Mouse (Mus musculus) limb, embryonic 15.5 days (tissue): Measurements from ENCODE around the gene Senp7. TPM values are rescaled to one million over a fixed set of nuclear protein-coding genes. Genes with fewer than 3 reads are reported as not detected.
"Not testable (repeated sequence)": the region's sequence is repeated elsewhere in the genome, so short reads cannot be mapped to it uniquely, and the experiment has no call there.

Experiments
- ATAC-seq: fragments of 200-750 bp; cut with Nextera tagmentation; 2 replicates; pipeline ENCODE4 v1.8.0; 2017; ENCODE audit warnings: low read depth, moderate TSS enrichment; ENCODE audit not compliant: insufficient number of reproducible peaks, low FRiP score, low TSS enrichment
- H3K27ac ChIP-seq: fragments of 300-500 bp; sonication (generic); 2 replicates; pipeline ENCODE4 v1.5.1; 2015; ENCODE audit warnings: moderate library complexity, mild to moderate bottlenecking, inconsistent platforms
- H3K27me3 ChIP-seq: fragments of 300-500 bp; sonication (generic); 2 replicates; pipeline ENCODE4 v1.6.1; 2015; ENCODE audit warnings: inconsistent platforms
- H3K36me3 ChIP-seq: fragments of 300-500 bp; sonication (generic); 2 replicates; pipeline ENCODE4 v1.6.1; 2015; ENCODE audit warnings: inconsistent platforms
- H3K4me1 ChIP-seq: fragments of 300-500 bp; sonication (generic); 2 replicates; pipeline ENCODE4 v1.6.1; 2015; ENCODE audit warnings: inconsistent platforms
- H3K4me2 ChIP-seq: fragments of 300-500 bp; sonication (generic); 2 replicates; pipeline ENCODE4 v1.6.1; 2015; ENCODE audit warnings: mild to moderate bottlenecking, inconsistent platforms
- H3K4me3 ChIP-seq: fragments of 300-500 bp; sonication (generic); 2 replicates; pipeline ENCODE4 v1.5.1; 2015; ENCODE audit warnings: mild to moderate bottlenecking, inconsistent platforms
- H3K9ac ChIP-seq: fragments of 300-500 bp; sonication (generic); 2 replicates; pipeline ENCODE4 v1.6.1; 2015; ENCODE audit warnings: inconsistent platforms
- H3K9me3 ChIP-seq: fragments of 300-500 bp; sonication (generic); 2 replicates; pipeline ENCODE4 v1.6.1; 2016; ENCODE audit warnings: inconsistent platforms
- WGBS: fragments of 180-500 bp; shearing (Covaris S2); methylation state at CpG from one replicate; pipeline ENCODE4 v1.1.7; 2015; 5-methylcytosine and 5-hydroxymethylcytosine counted together
- polyA plus RNA-seq: library from polyadenylated mRNA; unstranded; fragments of >200 nt; fragmentation: Nextera tagmentation; extraction: Ambion mirVana; gene quantifications from 2 replicates; pipeline ENCODE4 v1.2.1, GENCODE M21; 2015

The Senp7 gene
- polyA plus RNA-seq: 36.1 and 36.9 TPM in 2 replicates

DNA sequence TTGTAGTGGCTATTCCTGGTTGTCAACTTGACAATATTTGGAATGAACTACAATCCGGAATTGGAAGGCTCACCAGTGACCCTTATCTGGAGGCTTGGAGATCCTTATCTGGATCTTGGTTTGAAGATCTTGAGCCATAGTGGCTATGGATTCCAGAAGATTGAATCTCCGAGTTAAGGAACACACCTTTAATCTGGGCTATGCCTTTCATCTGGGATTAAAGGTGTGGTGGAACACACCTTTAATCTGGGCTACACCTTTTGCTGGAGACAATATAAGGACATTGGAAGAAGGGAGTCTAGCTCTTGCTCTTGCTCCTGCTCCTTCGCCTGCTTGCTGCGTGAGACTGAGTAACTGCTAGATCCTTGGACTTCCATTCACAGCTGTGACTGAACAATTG, at the start of gene Senp7:
Gene Senp7 (plus strand): TSS at position 301 of the 400 bp plus-strand sequence.
- H3K27me3 ChIP-seq, H3K27ac ChIP-seq, H3K4me2 ChIP-seq, ATAC-seq, H3K9me3 ChIP-seq, H3K36me3 ChIP-seq, H3K4me1 ChIP-seq, H3K9ac ChIP-seq, H3K4me3 ChIP-seq: not testable (repeated sequence)
- WGBS: no CpG with 5 or more reads among the region's 4 CpGs

DNA sequence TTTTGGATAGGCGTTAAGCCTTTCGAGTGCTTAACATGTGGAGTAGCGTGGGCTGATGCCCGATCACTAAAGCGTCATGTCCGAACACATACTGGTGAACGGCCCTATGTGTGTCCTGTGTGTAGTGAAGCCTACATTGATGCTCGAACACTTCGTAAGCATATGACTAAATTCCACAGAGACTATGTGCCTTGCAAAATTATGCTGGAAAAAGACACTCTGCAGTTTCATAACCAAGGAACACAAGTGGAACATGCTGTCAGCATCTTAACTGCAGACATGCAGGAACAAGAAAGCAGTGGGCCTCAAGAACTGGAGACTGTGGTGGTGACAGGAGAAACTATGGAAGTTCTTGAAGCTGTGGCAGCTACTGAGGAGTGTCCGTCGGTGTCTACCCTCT, 41.3 kb upstream of the Senp7 start:
- H3K4me2 ChIP-seq: no peak overlapping the region
- no peak overlapping the region for H3K9ac ChIP-seq
- H3K27ac ChIP-seq: no peak overlapping the region
- no peaks in the 10 kb centered on the region for H3K27me3 ChIP-seq
- H3K4me1 ChIP-seq: no peaks in the 10 kb centered on the region
- ATAC-seq: no peak
- peaks cover 49% of the 10 kb centered on the region for H3K36me3 ChIP-seq
- H3K9me3 ChIP-seq: no peaks in the 10 kb centered on the region
- WGBS: 91% methylated on average over 11 of the region's 11 CpGs
- H3K4me3 ChIP-seq: no peak overlapping the region

DNA sequence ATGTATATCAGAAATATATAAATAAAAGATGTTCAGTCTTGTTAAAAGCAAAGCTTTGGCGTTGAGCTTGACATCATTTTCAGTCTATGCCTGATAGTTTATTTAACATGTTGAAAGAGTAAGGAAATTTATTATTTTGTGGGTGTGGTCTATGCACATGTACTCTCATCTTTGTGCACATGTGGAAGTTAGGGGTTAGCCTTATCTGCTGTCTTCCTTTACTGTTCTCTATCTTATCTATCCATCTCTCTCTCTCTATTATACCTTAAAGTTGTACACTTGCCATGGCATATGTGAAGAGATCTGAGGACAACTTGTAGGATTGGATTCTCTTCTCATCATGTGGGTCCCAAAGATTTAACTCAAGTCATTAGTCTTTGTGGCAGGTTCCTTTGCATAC, 39.3 kb upstream of the Senp7 start:
- Histone ChIP-seq H3K27ac (no peak overlapping the region), H3K27me3 (no peaks in the 10 kb centered on the region), H3K4me1 (no peaks in the 10 kb centered on the region), H3K36me3 (peaks cover 50% of the 10 kb centered on the region), H3K4me3 (no peak overlapping the region), H3K9me3 (no peaks in the 10 kb centered on the region), H3K4me2 (no peak overlapping the region), H3K9ac (no peak overlapping the region)
- WGBS: 95% methylated on average over 1 of the region's 1 CpGs
- no peak for ATAC-seq

DNA sequence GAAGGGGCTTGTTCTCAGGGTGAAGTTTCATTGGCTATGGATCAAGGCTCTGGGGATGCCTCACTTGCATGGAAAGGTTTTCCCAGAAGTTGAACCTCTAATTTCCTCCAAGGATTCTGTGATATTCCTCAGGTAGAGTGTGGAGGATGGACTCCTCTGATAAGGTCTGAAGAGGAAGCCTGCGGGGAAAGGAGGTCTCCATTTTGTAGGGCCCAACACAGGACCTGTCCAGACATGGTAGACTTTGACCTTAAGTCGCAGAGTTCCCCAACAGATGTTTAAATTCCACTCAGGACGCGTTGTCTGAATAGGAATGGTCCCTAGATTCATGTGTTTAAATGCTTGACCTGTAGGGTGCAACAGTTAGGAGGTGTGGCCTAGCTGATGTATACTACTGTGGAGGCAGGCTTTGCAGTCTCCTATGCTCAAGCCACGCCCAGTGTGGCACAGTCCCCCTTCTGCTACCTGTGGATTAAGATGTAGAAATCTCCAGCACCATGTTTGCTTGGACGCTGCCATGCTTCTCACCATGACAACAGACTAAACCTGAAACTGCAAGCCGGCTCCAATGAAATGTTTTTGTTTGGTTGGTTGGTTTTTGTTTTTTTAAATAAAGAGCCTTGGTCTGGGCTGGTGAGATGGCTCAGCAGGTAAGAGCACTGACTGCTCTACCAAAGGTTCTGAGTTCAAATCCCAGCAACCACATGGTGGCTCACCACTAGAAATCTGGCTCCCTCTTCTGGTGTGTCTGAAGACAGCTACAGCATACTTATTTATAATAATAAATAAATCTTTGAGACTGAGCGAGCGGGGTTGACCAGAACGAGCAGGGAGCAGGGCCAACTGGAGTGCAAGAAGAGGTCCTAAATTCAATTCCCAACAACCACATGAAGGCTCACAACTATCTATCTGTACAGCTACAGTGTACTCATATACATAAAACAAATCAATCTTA, 35.1 kb upstream of the Senp7 start:
- Histone ChIP-seq H3K36me3 (peaks cover 38% of the 10 kb centered on the region), H3K27me3 (no peaks in the 10 kb centered on the region), H3K4me1 (no peaks in the 10 kb centered on the region), H3K9me3 (no peaks in the 10 kb centered on the region), H3K4me3 (no peak overlapping the region), H3K4me2 (no peak overlapping the region), H3K9ac (no peak overlapping the region), H3K27ac (no peak overlapping the region)
- 88% methylated on average over 10 of the region's 10 CpGs for WGBS
- ATAC-seq: no peak; the same call in 1 of the 2 replicates

DNA sequence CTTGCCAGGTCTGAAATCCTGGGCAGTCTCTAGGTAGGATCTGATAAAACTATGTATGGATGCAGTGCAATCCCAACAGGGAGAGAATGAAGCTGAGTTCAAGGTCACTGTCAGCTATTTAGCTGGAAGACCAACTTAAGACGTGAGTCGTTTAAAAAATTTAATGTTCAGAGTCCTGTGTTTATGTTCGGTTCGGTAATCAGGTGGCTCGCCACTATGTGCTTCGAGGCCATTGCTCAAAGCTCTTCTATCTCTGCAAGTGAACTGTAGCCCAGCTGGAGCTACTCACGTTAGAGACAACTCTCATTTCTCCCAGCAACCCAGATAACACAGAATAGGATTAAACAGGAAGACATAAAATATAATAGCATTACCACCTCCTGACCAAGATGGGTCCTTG, 34.1 kb upstream of the Senp7 start:
- Histone ChIP-seq H3K4me1 (no peaks in the 10 kb centered on the region), H3K36me3 (peaks cover 47% of the 10 kb centered on the region), H3K4me2 (no peak overlapping the region), H3K9me3 (no peaks in the 10 kb centered on the region), H3K27me3 (no peaks in the 10 kb centered on the region), H3K4me3 (no peak overlapping the region), H3K27ac (no peak overlapping the region), H3K9ac (no peak overlapping the region)
- ATAC-seq: no peak
- WGBS: 81% methylated on average over 7 of the region's 7 CpGs

DNA sequence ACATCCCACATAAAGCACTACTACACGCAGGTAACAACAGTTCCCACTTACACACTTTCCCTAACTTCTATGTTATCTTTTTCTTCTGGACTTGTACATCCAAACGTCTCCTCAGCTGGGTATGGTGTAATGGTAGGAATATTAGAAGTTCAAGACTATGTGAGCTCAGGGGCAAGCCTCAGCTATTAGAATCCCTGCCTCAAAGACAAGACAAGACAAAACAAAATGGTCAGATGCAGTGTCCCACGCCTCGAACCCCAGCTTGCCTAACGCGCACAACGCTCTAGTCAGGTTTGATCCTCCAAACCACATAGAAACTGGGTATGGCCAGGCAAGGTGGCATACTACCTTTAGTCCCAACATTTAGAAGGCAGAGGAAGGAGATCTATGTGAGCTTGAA, 28.5 kb upstream of the Senp7 start:
- H3K4me1 ChIP-seq: no peaks in the 10 kb centered on the region; the same call in 1 of the 2 replicates
- no peak overlapping the region for H3K4me2 ChIP-seq
- 94% methylated on average over 7 of the region's 7 CpGs for WGBS
- no peak for ATAC-seq
- no peaks in the 10 kb centered on the region for H3K27me3 ChIP-seq
- H3K27ac ChIP-seq: no peak overlapping the region
- H3K4me3 ChIP-seq: no peak overlapping the region
- no peak overlapping the region for H3K9ac ChIP-seq
- peaks cover 46% of the 10 kb centered on the region for H3K36me3 ChIP-seq
- H3K9me3 ChIP-seq: no peaks in the 10 kb centered on the region

DNA sequence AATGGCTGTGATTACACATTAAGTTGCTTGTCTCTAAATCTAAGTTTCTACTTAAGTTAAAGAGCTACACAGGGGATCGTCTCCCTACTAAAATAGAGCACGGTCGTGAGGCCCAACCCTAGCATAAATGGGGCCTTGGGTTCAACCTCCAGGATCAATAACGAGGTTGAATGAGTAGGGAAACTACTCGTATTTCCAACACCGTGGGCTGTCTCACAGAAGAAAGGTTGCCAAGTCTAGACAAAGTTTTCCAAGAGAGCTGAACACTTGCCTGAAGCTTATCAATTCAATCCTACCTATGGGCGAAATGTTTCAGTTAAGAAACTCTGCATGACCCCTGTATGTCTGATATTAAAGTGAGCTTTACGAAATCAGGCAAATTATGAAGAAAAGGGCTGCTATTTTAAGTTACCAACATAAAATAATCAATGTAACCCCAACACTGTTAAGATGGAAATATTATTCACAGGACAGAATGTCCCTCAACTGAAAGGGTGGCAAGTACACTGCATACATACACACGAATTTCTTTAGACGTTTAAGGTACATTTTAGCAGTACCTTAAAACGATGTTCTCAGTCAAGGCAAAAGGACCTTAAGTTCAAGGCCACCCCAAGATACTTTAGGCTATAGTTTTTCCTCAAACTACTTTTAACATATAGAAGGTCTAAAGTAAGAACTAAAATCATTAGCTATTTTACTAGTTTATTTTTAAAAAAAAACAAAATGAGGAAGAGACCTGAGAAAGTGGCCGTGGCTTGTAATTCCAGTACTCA, 20.1 kb upstream of the Senp7 start:
- H3K27me3 ChIP-seq: no peaks in the 10 kb centered on the region
- no peak overlapping the region for H3K27ac ChIP-seq
- ATAC-seq: no peak
- peak overlapping the region; percentile 51 for H3K4me2 ChIP-seq
- WGBS: 32% methylated on average over 12 of the region's 12 CpGs
- H3K4me3 ChIP-seq: peak overlapping the region; percentile 93
- peaks cover 13% of the 10 kb centered on the region for H3K4me1 ChIP-seq
- peak overlapping the region; percentile 93; the same call in 1 of the 2 replicates for H3K9ac ChIP-seq
- peaks cover 19% of the 10 kb centered on the region for H3K36me3 ChIP-seq
- no peaks in the 10 kb centered on the region for H3K9me3 ChIP-seq

DNA sequence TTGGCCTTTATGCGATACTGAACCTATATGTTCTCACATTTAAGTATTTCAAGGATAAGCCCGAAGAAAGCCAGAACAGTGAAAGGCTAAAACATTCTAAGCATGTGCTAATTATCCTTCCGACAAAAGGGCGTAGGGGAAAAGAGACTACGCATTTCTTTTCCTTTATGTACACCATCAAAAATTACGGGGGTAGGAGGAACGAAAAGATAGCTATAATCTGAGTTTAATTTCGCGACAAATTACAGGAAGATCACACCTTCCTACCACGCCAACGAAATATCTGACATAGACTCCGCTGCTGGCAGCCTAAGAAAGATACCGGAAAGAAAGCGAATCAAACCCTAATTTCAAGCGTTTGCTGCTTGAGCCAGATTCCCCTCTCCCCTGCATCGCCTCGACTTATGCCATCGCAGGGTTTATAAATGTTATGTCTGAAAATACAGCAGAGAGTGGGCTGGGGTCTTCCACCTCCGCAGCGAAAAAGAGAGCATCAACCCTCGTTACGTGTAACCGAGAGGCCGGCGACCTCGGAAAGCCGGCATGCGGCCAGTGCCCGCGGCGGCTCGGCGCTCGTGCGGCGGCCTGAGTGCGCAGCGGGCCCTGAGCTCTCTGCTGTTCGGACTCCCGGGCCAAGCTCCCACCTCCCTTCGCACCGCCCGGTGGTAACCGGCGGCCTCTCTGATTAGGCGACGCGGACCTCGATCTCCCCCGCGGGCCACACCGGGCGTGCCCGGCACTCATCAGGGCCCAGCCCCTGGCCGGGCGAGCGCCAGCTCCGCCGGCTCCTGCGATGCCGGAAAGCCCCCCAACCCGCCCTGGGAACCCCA, 19.2 kb upstream of the Senp7 start:
- Histone ChIP-seq H3K27me3 (no peaks in the 10 kb centered on the region), H3K36me3 (peaks cover 22% of the 10 kb centered on the region)

DNA sequence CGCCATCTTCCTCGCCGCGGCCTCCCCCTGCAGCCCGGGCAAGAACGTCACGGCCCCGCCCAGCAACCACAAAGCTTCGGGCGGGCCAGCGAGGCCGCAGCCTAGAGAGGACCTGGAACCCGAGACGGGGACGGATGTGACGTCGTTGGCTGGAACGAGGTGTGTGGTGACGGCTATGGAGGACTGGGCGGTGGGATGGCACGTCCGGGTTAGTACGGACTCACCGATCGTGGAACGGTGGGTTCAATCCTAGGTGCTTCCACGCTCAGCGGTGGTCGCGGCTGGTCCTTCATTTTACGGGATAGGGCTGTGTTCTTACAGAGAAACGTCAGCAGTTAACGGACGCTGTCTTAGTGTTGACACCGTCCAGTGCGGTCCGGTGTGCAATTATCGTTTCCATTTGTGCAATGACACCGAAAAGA, 18.5 kb upstream of the Senp7 start, which contains the start of gene Pcnp:
Gene Pcnp (minus strand): TSS at position 79 of the 422 bp plus-strand sequence.
- under 1% methylated on average over 39 of the region's 39 CpGs for WGBS
- Histone ChIP-seq H3K9me3 (no peaks in the 10 kb centered on the region), H3K4me1 (peaks cover 13% of the 10 kb centered on the region), H3K36me3 (peaks cover 28% of the 10 kb centered on the region), H3K4me2 (peak within 1 kb of the TSS; percentile 51), H3K27me3 (no peaks in the 10 kb centered on the region), H3K9ac (peak within 1 kb of the TSS; percentile 93), H3K27ac (peak within 1 kb of the TSS; percentile 96), H3K4me3 (peak within 1 kb of the TSS; percentile 93)
- ATAC-seq: peak; percentile 99

More for the DNA sequence above, 19.2 kb upstream of the Senp7 start:
- Histone ChIP-seq H3K4me1 (peaks cover 13% of the 10 kb centered on the region), H3K9ac (peak overlapping the region; percentile 93), H3K4me2 (peak overlapping the region; percentile 51), H3K9me3 (no peaks in the 10 kb centered on the region), H3K4me3 (peak overlapping the region; percentile 93), H3K27ac (peak overlapping the region; percentile 96)
- ATAC-seq: peak; percentile 77
- WGBS: under 1% methylated on average over 59 of the region's 62 CpGs

DNA sequence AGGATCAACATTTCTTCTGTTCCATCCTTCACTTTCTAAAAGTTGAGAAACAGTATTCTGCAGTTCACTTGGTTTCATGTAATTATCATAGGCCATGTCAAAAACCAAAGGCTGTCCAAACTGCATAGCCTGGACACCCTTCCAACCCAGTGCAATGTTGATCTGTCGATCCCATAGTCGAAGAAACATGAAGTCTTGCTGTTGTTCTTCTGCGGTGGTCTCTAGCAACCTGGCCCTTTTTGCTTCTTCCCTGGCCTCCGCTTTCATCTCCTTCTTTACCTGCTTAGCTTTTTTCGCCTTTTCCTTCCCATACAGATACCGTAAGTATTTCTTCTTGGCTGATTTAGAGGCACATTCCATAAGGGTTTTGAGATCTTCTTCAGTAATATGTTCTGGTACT, 13.6 kb upstream of the Senp7 start:
- no peak for ATAC-seq
- 96% methylated on average over 6 of the region's 6 CpGs for WGBS
- Histone ChIP-seq H3K27ac (no peak overlapping the region), H3K4me3 (no peak overlapping the region), H3K4me1 (peaks cover 19% of the 10 kb centered on the region), H3K9me3 (no peaks in the 10 kb centered on the region), H3K27me3 (no peaks in the 10 kb centered on the region), H3K4me2 (no peak overlapping the region), H3K9ac (no peak overlapping the region), H3K36me3 (peaks cover 23% of the 10 kb centered on the region)

DNA sequence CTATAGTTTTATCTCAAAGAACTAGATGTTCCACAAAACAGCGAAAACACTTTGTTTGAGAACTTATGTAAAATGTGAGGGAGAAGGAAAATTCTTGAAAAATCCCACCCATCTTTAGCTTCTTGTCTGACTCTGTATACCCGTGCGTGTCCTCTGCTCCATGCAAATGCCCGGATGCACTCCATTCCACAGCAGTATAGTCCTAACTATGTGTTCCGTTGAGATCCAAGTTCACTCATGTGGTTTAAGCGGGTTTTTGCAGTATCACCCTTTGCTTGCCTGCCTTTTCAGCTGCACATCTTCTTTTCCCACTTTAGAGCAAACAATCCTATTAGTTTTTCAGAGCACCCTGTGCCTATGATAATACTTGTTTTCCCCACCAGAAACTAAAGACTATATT, 11.6 kb upstream of the Senp7 start:
- peak overlapping the region; percentile 55 for H3K4me2 ChIP-seq
- H3K27me3 ChIP-seq: no peaks in the 10 kb centered on the region
- peaks cover 23% of the 10 kb centered on the region for H3K36me3 ChIP-seq
- no peak overlapping the region; the same call in 1 of the 2 replicates for H3K27ac ChIP-seq
- H3K4me1 ChIP-seq: peaks cover 13% of the 10 kb centered on the region
- no peak for ATAC-seq
- 56% methylated on average over 6 of the region's 6 CpGs for WGBS
- H3K4me3 ChIP-seq: peak overlapping the region; percentile 64
- no peaks in the 10 kb centered on the region for H3K9me3 ChIP-seq
- peak overlapping the region; percentile 23; the same call in 1 of the 2 replicates for H3K9ac ChIP-seq
